Mouse (Mus musculus): Measurements from ENCODE around the gene Polr1e.
"Not testable (repeated sequence)": the region's sequence is repeated elsewhere in the genome, so short reads cannot be mapped to it uniquely, and the experiment has no call there.

Gene Polr1e

GRCm38 (mm10) chr4:45063836-45064235 lies 45.5 kb downstream of the Polr1e start:
- not testable (repeated sequence) for DNase-seq

- no peak for DNase-seq
Measured at GRCm38 (mm10) chr4:45064577-45064976, 46.2 kb downstream of the Polr1e start.

DNA sequence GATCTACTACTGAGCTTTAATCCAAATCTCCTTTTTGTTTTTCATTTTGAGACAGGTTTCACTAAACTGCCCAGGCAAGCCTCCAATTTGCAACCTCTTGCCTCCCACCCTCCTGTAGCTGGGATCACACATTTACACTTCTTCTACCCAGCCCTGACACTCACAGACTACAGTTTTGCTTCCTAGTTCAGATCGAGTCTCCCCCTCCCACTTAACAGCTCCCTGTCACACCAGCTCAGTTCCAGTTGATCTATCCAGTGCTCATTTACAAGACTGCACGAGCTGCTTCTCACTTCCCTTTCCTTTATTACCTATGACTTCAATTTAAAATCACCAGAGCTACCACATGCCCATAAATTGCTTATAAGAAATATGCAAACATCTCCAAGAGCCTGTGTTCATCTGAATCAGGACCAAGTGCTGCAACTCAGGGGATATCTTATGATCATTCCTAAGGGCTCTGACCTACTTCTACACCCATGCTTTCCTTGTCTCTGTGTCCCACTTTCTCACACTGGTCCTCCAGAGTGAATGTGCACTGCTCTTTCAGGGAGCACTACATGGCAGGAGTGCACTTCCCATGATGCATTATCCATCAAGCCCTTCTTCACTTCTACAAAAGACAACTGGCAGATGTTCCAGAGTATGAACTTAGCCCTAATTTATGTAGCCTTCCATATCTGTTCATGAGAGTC lies 47.8 kb downstream of the Polr1e start:
- DNase-seq = no peak

DNA sequence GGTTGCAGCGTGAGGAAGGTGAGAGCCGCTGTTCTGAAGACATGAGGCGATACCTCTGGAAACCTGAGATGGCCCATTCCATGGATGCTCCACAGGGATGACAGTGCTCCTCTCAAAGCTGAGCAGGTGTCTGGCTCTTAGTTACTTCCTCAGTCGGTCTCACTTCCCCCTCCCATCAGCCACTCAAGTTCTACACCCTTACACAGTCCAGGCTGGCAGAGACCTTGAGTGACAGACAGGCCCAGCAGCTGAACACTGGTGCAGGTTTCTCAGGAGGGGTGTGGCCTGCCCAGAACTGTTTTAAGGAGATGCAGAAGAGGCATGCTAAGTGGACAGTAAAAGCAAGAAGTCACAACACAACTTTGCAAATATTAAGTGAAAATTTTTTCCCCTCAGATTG lies 49.4 kb downstream of the Polr1e start:
- no peak for DNase-seq

- DNase-seq = no peak
Measured at GRCm38 (mm10) chr4:45072261-45072973, 54.0 kb downstream of the Polr1e start.

DNA sequence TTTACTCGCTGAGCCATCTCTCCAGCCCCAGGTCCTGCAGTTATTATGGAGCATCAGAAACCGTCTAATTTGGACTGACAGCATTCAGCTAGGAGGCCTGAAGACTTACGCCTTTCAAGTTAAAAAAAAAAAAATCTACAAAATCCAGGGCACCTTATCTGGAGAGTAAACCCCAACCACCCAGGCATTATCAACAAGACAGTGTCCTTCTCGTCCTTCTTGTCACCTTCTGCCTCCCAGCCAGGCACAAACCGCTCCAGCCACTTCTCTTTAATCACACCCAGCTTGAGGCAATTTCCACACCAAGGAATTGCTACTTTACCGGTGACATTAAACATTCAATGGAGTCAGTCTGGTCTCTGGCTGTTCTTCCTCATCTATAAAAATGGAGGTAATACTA lies 55.2 kb downstream of the Polr1e start:
- DNase-seq = no peak

DNA sequence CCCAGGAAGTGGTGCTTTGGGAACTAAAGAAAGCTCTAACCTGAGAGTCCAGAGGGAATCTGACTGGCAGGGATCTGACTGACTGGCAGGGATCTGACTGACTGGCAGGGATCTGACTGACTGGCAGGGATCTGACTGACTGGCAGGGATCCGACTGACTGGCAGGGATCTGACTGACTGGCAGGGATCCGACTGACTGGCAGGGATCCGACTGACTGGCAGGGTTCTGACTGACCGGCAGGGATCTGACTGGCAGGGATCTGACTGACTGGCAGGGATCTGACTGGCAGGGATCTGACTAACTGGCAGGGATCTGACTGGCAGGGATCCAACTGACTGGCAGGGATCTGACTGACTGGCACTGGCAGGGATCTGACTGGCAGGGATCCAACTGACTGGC lies 62.7 kb downstream of the Polr1e start:
- not testable (repeated sequence) for DNase-seq

GRCm38 (mm10) chr4:45082951-45083350 lies 64.6 kb downstream of the Polr1e start:
- no peak for DNase-seq

DNA sequence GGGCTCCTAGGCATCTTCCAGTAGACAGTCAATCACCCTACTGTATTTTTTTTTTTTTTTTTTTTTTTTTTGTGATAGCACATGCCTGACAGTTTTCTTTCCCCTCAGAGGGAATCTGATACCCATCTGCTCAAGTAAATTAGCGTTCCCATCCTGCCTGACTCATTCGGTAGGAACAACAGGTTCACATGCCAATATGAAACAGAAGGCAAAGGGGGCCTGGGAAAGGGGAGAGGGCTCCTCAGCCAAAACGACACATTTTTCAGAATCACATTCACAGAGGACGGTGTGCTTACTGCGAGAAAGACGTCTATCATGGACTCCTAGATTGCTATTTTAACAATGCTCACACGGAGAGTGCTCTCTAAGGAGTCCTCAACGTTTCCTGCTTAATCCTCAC lies 65.1 kb downstream of the Polr1e start:
- no peak for DNase-seq

DNA sequence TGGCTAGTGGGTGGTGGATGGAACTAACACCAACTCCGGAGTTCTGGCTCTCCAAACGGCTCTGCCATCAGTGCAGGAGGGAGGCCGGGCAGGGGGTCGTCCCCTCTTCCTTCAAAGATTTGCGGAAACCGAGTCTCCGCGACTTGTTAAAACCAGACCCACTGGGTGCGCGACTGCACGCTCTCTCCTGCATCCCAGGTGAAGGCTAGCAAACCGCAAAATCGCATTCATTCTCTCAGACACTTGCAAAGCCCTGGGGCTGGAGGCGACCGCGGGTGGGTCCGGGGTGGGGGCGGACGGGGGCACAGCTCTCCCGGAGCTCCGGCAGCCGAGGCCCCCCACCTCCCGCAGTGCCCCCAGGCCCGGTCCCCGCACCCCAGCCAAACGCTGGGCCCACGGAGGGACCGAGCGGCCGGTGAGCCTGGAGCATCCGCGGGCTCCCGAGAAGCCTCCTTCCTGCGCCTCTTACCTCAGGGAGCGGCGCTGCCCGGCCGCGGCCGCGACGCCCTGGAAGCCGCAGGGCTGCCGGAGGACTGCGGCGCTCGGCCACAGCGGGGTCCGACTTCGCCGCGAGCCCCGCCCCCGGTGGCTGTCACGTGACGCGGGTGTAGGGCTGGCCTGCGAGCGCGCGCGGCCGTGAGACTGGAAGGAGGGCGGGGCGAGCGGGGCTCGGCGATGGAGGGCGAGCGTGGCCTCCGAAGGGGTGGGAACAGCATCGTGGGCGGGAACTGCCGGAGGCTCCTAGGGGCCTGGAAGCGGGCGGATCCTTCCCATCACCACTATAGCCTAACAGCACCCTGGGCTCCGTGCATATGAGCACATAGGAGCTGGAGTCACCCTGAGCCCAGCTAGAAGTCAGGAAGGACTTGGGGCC lies 65.9 kb downstream of the Polr1e start, which contains the start of gene Fbxo10:
Gene Fbxo10 (minus strand): TSS at position 584 of the 874 bp plus-strand sequence.
- DNase-seq = peak; percentile 95

DNA sequence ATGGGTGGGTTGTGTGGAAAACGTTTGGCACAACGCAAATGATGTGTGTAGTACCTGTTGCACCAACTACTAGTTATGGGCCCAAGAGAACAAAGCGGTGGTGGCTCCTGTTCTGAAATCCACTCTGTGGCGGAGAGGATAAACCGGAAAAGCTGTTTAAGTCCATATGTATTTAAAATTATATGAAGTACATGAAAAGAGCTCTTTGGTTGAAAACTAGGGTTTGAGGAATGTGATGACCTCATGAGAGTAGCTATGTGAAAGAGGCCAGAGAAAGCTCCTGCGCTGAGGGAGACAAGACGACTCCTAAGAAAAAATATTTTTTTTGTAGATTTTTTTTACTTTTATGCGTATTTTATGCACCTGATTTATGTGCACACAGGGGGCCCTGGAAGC lies 66.5 kb downstream of the Polr1e start:
- no peak for DNase-seq

All from lung, postnatal 14 days (tissue).